Mouse (Mus musculus) kidney, postnatal 10 days (tissue): ENCODE measurements at regions not wholly inside any gene's neighbourhood (a gene's known extent, or its start where the extent isn't known, plus 50 kb on each side); places are given as distances from the start of the nearest gene placed in this dataset.

ENCODE experiments used
- DNase-seq: peaks from one replicate; pipeline ENCODE4 v3.0.0; 2021; ENCODE audit warnings: mixed read lengths

- no peak for DNase-seq
Observed at GRCm38 (mm10) chr10:100927086-100927485, 336.8 kb downstream of the 1700017N19Rik start.

GRCm38 (mm10) chr10:100931739-100932138 is 341.5 kb downstream of the 1700017N19Rik start:
- DNase-seq: no peak

DNA sequence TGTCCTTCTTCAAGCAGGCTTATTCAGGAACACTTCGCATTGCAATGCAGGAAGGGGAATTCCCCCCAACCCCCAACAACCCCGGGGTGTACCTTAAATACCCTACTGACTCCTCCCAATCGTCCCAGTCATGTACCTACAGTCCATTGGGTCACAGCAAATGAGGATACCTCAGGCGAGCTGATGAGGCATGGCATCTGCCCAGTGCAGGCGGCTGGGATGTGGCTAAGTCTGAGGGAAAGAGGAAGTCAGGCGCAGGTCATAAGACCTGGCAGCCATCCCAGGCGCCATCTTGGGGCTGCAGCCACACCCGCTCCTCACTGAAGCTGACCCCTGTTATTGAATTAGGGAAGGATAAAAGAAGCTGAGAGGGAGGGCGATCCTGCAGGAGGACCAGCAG is 368.1 kb downstream of the 1700017N19Rik start:
- no peak for DNase-seq

GRCm38 (mm10) chr10:101003469-101003868 is 413.2 kb downstream of the 1700017N19Rik start:
- no peak for DNase-seq

- DNase-seq: no peak
Observed at GRCm38 (mm10) chr10:101004687-101005086, 414.4 kb downstream of the 1700017N19Rik start.

DNA sequence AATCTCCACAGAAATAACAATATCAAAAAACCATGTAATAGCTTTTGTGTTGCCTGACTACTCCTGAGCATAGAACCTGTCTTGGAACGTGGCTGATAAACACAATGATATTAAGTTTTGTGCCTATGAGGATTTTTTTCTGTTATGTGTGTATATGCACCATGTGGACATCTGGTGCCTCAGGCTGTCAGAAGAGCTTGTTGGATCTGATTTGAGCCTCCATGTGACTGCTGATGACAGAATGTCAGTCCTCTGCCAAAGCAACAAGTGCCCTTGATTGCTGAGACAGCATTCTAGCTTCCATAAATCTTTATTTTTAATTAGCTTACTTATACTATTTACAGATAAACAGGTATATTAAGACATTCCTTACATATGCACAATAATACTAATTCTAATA is 425.1 kb downstream of the 1700017N19Rik start:
- DNase-seq: no peak

GRCm38 (mm10) chr10:101038630-101039029 is 448.3 kb downstream of the 1700017N19Rik start:
- DNase-seq: no peak

- DNase-seq: no peak
Observed at GRCm38 (mm10) chr10:101039034-101039433, 448.8 kb downstream of the 1700017N19Rik start.
